Mouse (Mus musculus) CH12.LX (cell line): ENCODE data around the gene Cadm2. TPM values are rescaled to one million over a fixed set of nuclear protein-coding genes. Genes with fewer than 3 reads are reported as not detected.

Experiments
- DNase-seq: peaks from one replicate; pipeline ENCODE4 v3.0.0-alpha.2; 2013; ENCODE audit errors: extremely low read depth
- H3K27ac ChIP-seq: 2 replicates; pipeline ENCODE4 v1.5.1; 2012; ENCODE audit warnings: low read depth, mild to moderate bottlenecking, control low read depth, moderate library complexity; ENCODE audit not compliant: insufficient read depth
- H3K27me3 ChIP-seq: replicated peaks from 2 replicates; pipeline ENCODE3; 2012; ENCODE audit warnings: inconsistent platforms
- H3K36me3 ChIP-seq, 2 experiments: replicated peaks in 1 of 2; 2 replicates each; pipeline versions ENCODE3 to v1.6.1; 2012; ENCODE audit warnings: inconsistent platforms in 1 of 2, low read length in 1 of 2, mild to moderate bottlenecking in 1 of 2, mixed read lengths in 1 of 2, moderate library complexity in 1 of 2; ENCODE audit not compliant: control insufficient read depth in 1 of 2, insufficient read depth in 1 of 2
- H3K4me1 ChIP-seq, 2 experiments: 2 replicates each; pipeline ENCODE4 v1.6.1; 2012; ENCODE audit warnings: inconsistent platforms in 1 of 2, moderate library complexity in 1 of 2; ENCODE audit not compliant: insufficient read depth in 2 of 2, control insufficient read depth in 1 of 2
- H3K4me2 ChIP-seq: 2 replicates; pipeline ENCODE4 v1.6.1; 2012; ENCODE audit warnings: low read depth, mild to moderate bottlenecking, control low read depth; ENCODE audit not compliant: poor library complexity, insufficient read depth, severe bottlenecking
- H3K4me3 ChIP-seq, 3 experiments: fragments of 150-350 bp in 1 of 3; sonication (generic) in 1 of 3; replicated peaks in 1 of 3; 2 replicates each; pipeline versions ENCODE3 to v1.5.1; 2011 to 2012; ENCODE audit warnings: low read depth in 2 of 3, low read length in 2 of 3, mild to moderate bottlenecking in 2 of 3, moderate library complexity in 2 of 3, control low read depth in 1 of 3, improper control_type of control experiment in 1 of 3, inconsistent platforms in 1 of 3, mixed read lengths in 1 of 3; ENCODE audit not compliant: poor library complexity in 1 of 3
- H3K79me2 ChIP-seq: replicated peaks from 2 replicates; pipeline ENCODE4 v1.6.1; 2012; ENCODE audit warnings: mild to moderate bottlenecking, moderate library complexity; ENCODE audit not compliant: control insufficient read depth, poor library complexity, insufficient read depth, severe bottlenecking; ENCODE audit errors: extremely low read depth
- H3K9ac ChIP-seq: 2 replicates; pipeline ENCODE4 v1.6.1; 2012; ENCODE audit warnings: low read depth, mild to moderate bottlenecking, control low read depth, moderate library complexity; ENCODE audit not compliant: insufficient read depth
- H3K9me3 ChIP-seq: replicated peaks from 2 replicates; pipeline ENCODE3; 2012; ENCODE audit warnings: low read length, inconsistent platforms, mixed read lengths
- CHD2 ChIP-seq: IDR thresholded peaks from 2 replicates; pipeline ENCODE4 v1.6.1; 2011; ENCODE audit warnings: low read length, improper control_type of control experiment
- E2F4 ChIP-seq: IDR thresholded peaks from 2 replicates; pipeline ENCODE4 v1.6.1; 2011; ENCODE audit warnings: low read depth, low read length, improper control_type of control experiment; ENCODE audit not compliant: insufficient replicate concordance
- ELF1 ChIP-seq: IDR thresholded peaks from 2 replicates; pipeline ENCODE4 v1.6.1; 2014; ENCODE audit warnings: low read depth, mild to moderate bottlenecking, inconsistent platforms, low read length, improper control_type of control experiment
- ETS1 ChIP-seq: conservative IDR thresholded peaks from 2 replicates; pipeline ENCODE4 v1.6.1; 2012; ENCODE audit warnings: low read depth, mild to moderate bottlenecking, inconsistent platforms, low read length, improper control_type of control experiment, moderate library complexity
- GABPA ChIP-seq: IDR thresholded peaks from 2 replicates; pipeline ENCODE4 v1.6.1; 2012; ENCODE audit warnings: low read depth, low read length, improper control_type of control experiment, inconsistent platforms; ENCODE audit not compliant: insufficient replicate concordance
- IRF4 ChIP-seq: IDR thresholded peaks from 2 replicates; pipeline ENCODE4 v1.6.1; 2014; ENCODE audit warnings: low read depth, mild to moderate bottlenecking, inconsistent platforms, low read length, improper control_type of control experiment
- JUN ChIP-seq: IDR thresholded peaks from 2 replicates; pipeline ENCODE4 v1.6.1; 2011; ENCODE audit warnings: low read depth, mild to moderate bottlenecking, low read length, improper control_type of control experiment, moderate library complexity; ENCODE audit not compliant: insufficient read depth
- MAFK ChIP-seq: IDR thresholded peaks from 2 replicates; pipeline ENCODE4 v1.6.1; 2011; ENCODE audit warnings: low read length, improper control_type of control experiment; ENCODE audit not compliant: insufficient replicate concordance
- MAZ ChIP-seq: IDR thresholded peaks from 2 replicates; pipeline ENCODE4 v1.6.1; 2012; ENCODE audit warnings: low read depth, mild to moderate bottlenecking, inconsistent platforms, low read length, improper control_type of control experiment, moderate library complexity
- MEF2A ChIP-seq: IDR thresholded peaks from 2 replicates; pipeline ENCODE4 v1.6.1; 2014; ENCODE audit warnings: low read depth, mild to moderate bottlenecking, inconsistent platforms, low read length, improper control_type of control experiment, borderline replicate concordance
- MYC ChIP-seq: IDR thresholded peaks from 2 replicates; pipeline ENCODE4 v1.6.1; 2011; ENCODE audit warnings: low read depth, mild to moderate bottlenecking, improper control_type of control experiment, low read length
- NRF1 ChIP-seq: IDR thresholded peaks from 2 replicates; pipeline ENCODE4 v1.6.1; 2014; ENCODE audit warnings: low read depth, mild to moderate bottlenecking, inconsistent platforms, low read length, improper control_type of control experiment, moderate library complexity
- PAX5 ChIP-seq: IDR thresholded peaks from 2 replicates; pipeline ENCODE4 v1.6.1; 2012; ENCODE audit warnings: low read length, inconsistent platforms, mixed read lengths
- RAD21 ChIP-seq: IDR thresholded peaks from 2 replicates; pipeline ENCODE4 v1.6.1; 2011; ENCODE audit warnings: low read depth, mild to moderate bottlenecking, low read length, improper control_type of control experiment, moderate library complexity
- TBP ChIP-seq: conservative IDR thresholded peaks from 2 replicates; pipeline ENCODE4 v1.6.1; 2011; ENCODE audit warnings: low read depth, low read length, improper control_type of control experiment
- TCF12 ChIP-seq: IDR thresholded peaks from 2 replicates; pipeline ENCODE4 v1.6.1; 2014; ENCODE audit warnings: low read depth, mild to moderate bottlenecking, inconsistent platforms, low read length, improper control_type of control experiment
- USF1 ChIP-seq: IDR thresholded peaks from 2 replicates; pipeline ENCODE4 v1.6.1; 2014; ENCODE audit warnings: low read depth, mild to moderate bottlenecking, inconsistent platforms, low read length, improper control_type of control experiment
- ZMIZ1 ChIP-seq: IDR thresholded peaks from 2 replicates; pipeline ENCODE4 v1.6.1; 2012; ENCODE audit warnings: low read depth, mild to moderate bottlenecking, inconsistent platforms, low read length, improper control_type of control experiment
- dilution Hi-C: fragments of 300-500 bp; cut with MboI; formaldehyde crosslinking; loops from 2 replicates; pipeline ENCODE4 v1.14.3; 2020; ENCODE audit warnings: low sequenced_read_pairs; ENCODE audit not compliant: extremely low pct_unique_long_range_greater_than_20kb, extremely low pct_ligation_motif_present
- in situ Hi-C: fragments of 300-500 bp; cut with MboI; formaldehyde crosslinking; loops from 3 replicates; pipeline ENCODE4 v1.14.3; 2019; ENCODE audit warnings: low sequenced_read_pairs, low pct_ligation_motif_present, low pct_unique_long_range_greater_than_20kb, mixed read lengths
- polyA plus RNA-seq: library from polyadenylated mRNA; unstranded; fragments of >175 nt; gene quantifications from 2 replicates; pipeline ENCODE4 v1.2.1, GENCODE M21; 2012; ENCODE audit warnings: low read depth; ENCODE audit not compliant: insufficient read length
- total RNA-seq, 2 experiments: library from RNA; depleted of rRNA; stranded (reverse); fragments of 300-350 nt in 1 of 2; fragments of >200 nt in 1 of 2; gene quantifications; 2 replicates each; pipeline ENCODE4 v1.2.3; 2012 to 2014

The Cadm2 gene
- total and polyA plus RNA-seq, 3 experiments = not detected

- H3K4me2 ChIP-seq = no peak overlapping the region
- in situ Hi-C loops (no loop called here), dilution Hi-C loops (no loop called here)
- H3K4me3 ChIP-seq = no peak overlapping the region
- DNase-seq = no peak
- peaks cover 35% of the 10 kb centered on the region for H3K9me3 ChIP-seq
- no peaks in the 10 kb centered on the region for H3K4me1 ChIP-seq
- TF ChIP-seq TCF12 (no peak), RAD21 (no peak), ELF1 (no peak), NRF1 (no peak)
- no peak overlapping the region for H3K27ac ChIP-seq
- H3K79me2 ChIP-seq = no peaks in the 10 kb centered on the region
- H3K36me3 ChIP-seq = no peaks in the 10 kb centered on the region
- no peaks in the 10 kb centered on the region for H3K27me3 ChIP-seq
- H3K9ac ChIP-seq = no peak overlapping the region
These were observed 653.0 kb downstream of the Cadm2 start for GRCm38 (mm10) chr16:66967686-66968085.

GRCm38 (mm10) chr16:66959146-66959545 lies 661.6 kb downstream of the Cadm2 start:
- Histone ChIP-seq H3K4me3 (no peak overlapping the region), H3K36me3 (no peaks in the 10 kb centered on the region), H3K9ac (no peak overlapping the region), H3K79me2 (no peaks in the 10 kb centered on the region), H3K9me3 (peaks cover 30% of the 10 kb centered on the region), H3K27me3 (no peaks in the 10 kb centered on the region), H3K27ac (no peak overlapping the region), H3K4me1 (no peaks in the 10 kb centered on the region), H3K4me2 (no peak overlapping the region)
- in situ Hi-C loops = no loop called here
- DNase-seq = no peak
- dilution Hi-C loops = no loop called here
- TF ChIP-seq USF1 = no peak
- no peak for TF ChIP-seq MAZ
- TF ChIP-seq ZMIZ1 = no peak
- TF ChIP-seq MEF2A = no peak
- no peak for TF ChIP-seq MAFK
- no peak for TF ChIP-seq GABPA
- TF ChIP-seq PAX5 = no peak
- TF ChIP-seq TBP = no peak
- TF ChIP-seq E2F4 = no peak
- no peak for TF ChIP-seq MYC
- no peak for TF ChIP-seq CHD2
- no peak for TF ChIP-seq JUN
- no peak for TF ChIP-seq ETS1
- TF ChIP-seq ELF1 = no peak
- no peak for TF ChIP-seq IRF4
